Mouse (Mus musculus): Measurements from ENCODE around the gene Smim9. TPM values are rescaled to one million over a fixed set of nuclear protein-coding genes. Genes with fewer than 3 reads are reported as not detected.

Gene Smim9
- not detected in 2 replicates for total RNA-seq (2015)
- not detected in 2 replicates for total RNA-seq (2017)

- no peak for ATAC-seq (ENCODE audit: poor library complexity, severe bottlenecking)
These were observed at the start of gene Smim9 for GRCm38 (mm10) chrX:75163670-75164069. TSS of gene Smim9 (minus strand) at chrX:75163770.

- peak; percentile 84 for ATAC-seq (ENCODE audit: poor library complexity, severe bottlenecking)
These were observed 7.9 kb downstream of the Smim9 start for GRCm38 (mm10) chrX:75155576-75156243.

GRCm38 (mm10) chrX:75152249-75152648 lies 11.3 kb downstream of the Smim9 start:
- ATAC-seq (ENCODE audit: poor library complexity, severe bottlenecking) = no peak

GRCm38 (mm10) chrX:75150304-75150703 lies 13.3 kb downstream of the Smim9 start:
- no peak for ATAC-seq (ENCODE audit: poor library complexity, severe bottlenecking)

GRCm38 (mm10) chrX:75148414-75148813 lies 15.2 kb downstream of the Smim9 start:
- ATAC-seq (ENCODE audit: poor library complexity, severe bottlenecking) = no peak

- peak; percentile 66; the same call in 1 of the 2 replicates for ATAC-seq (ENCODE audit: poor library complexity, severe bottlenecking)
These were observed 20.4 kb downstream of the Smim9 start for GRCm38 (mm10) chrX:75143124-75143555.

- ATAC-seq (ENCODE audit: poor library complexity, severe bottlenecking) = no peak
These were observed 25.4 kb downstream of the Smim9 start for GRCm38 (mm10) chrX:75138182-75138581.

GRCm38 (mm10) chrX:75137729-75138128 lies 25.8 kb downstream of the Smim9 start:
- ATAC-seq (ENCODE audit: poor library complexity, severe bottlenecking) = no peak

- no peak for ATAC-seq (ENCODE audit: poor library complexity, severe bottlenecking)
These were observed 26.6 kb downstream of the Smim9 start for GRCm38 (mm10) chrX:75136938-75137337.

GRCm38 (mm10) chrX:75130467-75131160 lies 33.0 kb downstream of the Smim9 start, which contains the start of gene Mpp1:
TSS of gene Mpp1 (minus strand) at chrX:75131016.
- peak; percentile 93 for ATAC-seq (ENCODE audit: poor library complexity, severe bottlenecking)

GRCm38 (mm10) chrX:75129474-75129873 lies 34.1 kb downstream of the Smim9 start:
- peak; percentile 19; the same call in 1 of the 2 replicates for ATAC-seq (ENCODE audit: poor library complexity, severe bottlenecking)

- no peak for ATAC-seq (ENCODE audit: poor library complexity, severe bottlenecking)
These were observed 35.1 kb downstream of the Smim9 start for GRCm38 (mm10) chrX:75128333-75128980.

- peak; percentile 51 for ATAC-seq (ENCODE audit: poor library complexity, severe bottlenecking)
These were observed 36.7 kb downstream of the Smim9 start for GRCm38 (mm10) chrX:75126893-75127292.

GRCm38 (mm10) chrX:75125606-75126005 lies 38.0 kb downstream of the Smim9 start:
- ATAC-seq (ENCODE audit: poor library complexity, severe bottlenecking) = no peak

- ATAC-seq (ENCODE audit: poor library complexity, severe bottlenecking) = no peak
These were observed 48.0 kb downstream of the Smim9 start for GRCm38 (mm10) chrX:75115550-75115949.

GRCm38 (mm10) chrX:75102293-75102692 lies 61.3 kb downstream of the Smim9 start:
- ATAC-seq (ENCODE audit: poor library complexity, severe bottlenecking) = no peak

- ATAC-seq (ENCODE audit: poor library complexity, severe bottlenecking) = no peak
These were observed 64.8 kb downstream of the Smim9 start for GRCm38 (mm10) chrX:75098799-75099198.

- ATAC-seq (ENCODE audit: poor library complexity, severe bottlenecking) = no peak
These were observed 67.3 kb downstream of the Smim9 start for GRCm38 (mm10) chrX:75096163-75096770.

All from megakaryocyte, adult 5-6 weeks (primary cell).